Mouse (Mus musculus) lung, adult 2 months (tissue): ENCODE measurements around the gene Yod1.

Experiments
- CTCF ChIP-seq: fragments of 200-500 bp; IDR thresholded peaks from 2 replicates; pipeline ENCODE4 v1.5.1; 2011; ENCODE audit warnings: mild to moderate bottlenecking, low read length, control low read depth; ENCODE audit not compliant: insufficient read depth
- POLR2A ChIP-seq: fragments of 200-500 bp; IDR thresholded peaks from 2 replicates; pipeline ENCODE4 v1.6.1; 2011; ENCODE audit warnings: low read depth, mild to moderate bottlenecking, control low read depth, low read length, borderline replicate concordance; ENCODE audit errors: extremely low read depth

DNA sequence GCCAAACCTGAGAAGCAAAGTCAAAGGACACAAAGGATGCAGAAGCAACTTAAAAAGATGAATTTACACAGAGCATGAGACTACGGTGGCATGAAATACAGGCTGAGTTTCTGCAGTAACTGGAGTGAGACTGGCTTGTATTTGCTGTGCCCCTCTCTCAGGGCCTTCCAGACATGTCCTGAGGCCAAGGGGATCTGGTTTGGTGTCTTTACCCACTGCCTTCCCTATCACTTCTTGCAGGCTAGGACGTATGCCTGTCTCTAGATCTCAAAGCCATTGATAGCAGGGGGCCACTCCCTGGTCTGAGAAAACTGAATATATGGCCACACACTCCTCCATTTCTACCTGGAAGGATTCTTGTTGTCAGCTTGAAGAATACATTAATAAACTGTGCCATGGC lies 27.1 kb downstream of the Yod1 start:
- TF ChIP-seq CTCF = no peak
- no peak for TF ChIP-seq POLR2A
